Mouse (Mus musculus) limb, embryonic 11.5 days (tissue): ENCODE data around the gene Lgals3. TPM values are rescaled to one million over a fixed set of nuclear protein-coding genes. Genes with fewer than 3 reads are reported as not detected.

Experiments
- ATAC-seq: fragments of 200-750 bp; cut with Nextera tagmentation; 2 replicates; pipeline ENCODE4 v1.8.0; 2017; ENCODE audit warnings: low read depth; ENCODE audit not compliant: insufficient number of reproducible peaks, low FRiP score, low TSS enrichment
- DNase-seq: peaks from one replicate; pipeline ENCODE4 v3.0.0-alpha.2; 2015; ENCODE audit warnings: low spot score
- H3K27ac ChIP-seq: fragments of 300-500 bp; sonication (generic); replicated peaks from 2 replicates; pipeline ENCODE4 v1.5.1; 2014; ENCODE audit warnings: low read depth, mild to moderate bottlenecking, low read length
- H3K27me3 ChIP-seq: fragments of 300-500 bp; sonication (generic); 2 replicates; pipeline ENCODE4 v1.6.1; 2014; ENCODE audit warnings: mild to moderate bottlenecking, low read length, mixed read lengths; ENCODE audit not compliant: control insufficient read depth, insufficient read depth
- H3K36me3 ChIP-seq: fragments of 300-500 bp; sonication (generic); 2 replicates; pipeline ENCODE4 v1.6.1; 2014; ENCODE audit warnings: mild to moderate bottlenecking, low read length, moderate library complexity, mixed read lengths; ENCODE audit not compliant: control insufficient read depth, insufficient read depth
- H3K4me1 ChIP-seq: fragments of 300-500 bp; sonication (generic); 2 replicates; pipeline ENCODE4 v1.6.1; 2014; ENCODE audit warnings: low read length, mixed read lengths; ENCODE audit not compliant: control insufficient read depth, insufficient read depth
- H3K4me2 ChIP-seq: fragments of 300-500 bp; sonication (generic); 2 replicates; pipeline ENCODE4 v1.6.1; 2014; ENCODE audit warnings: low read depth, mild to moderate bottlenecking, moderate library complexity; ENCODE audit not compliant: severe bottlenecking
- H3K4me3 ChIP-seq: fragments of 300-500 bp; sonication (generic); 2 replicates; pipeline ENCODE4 v1.5.1; 2014; ENCODE audit warnings: low read depth, low read length
- H3K9ac ChIP-seq: fragments of 300-500 bp; sonication (generic); 2 replicates; pipeline ENCODE4 v1.6.1; 2014; ENCODE audit warnings: mild to moderate bottlenecking, low read length
- H3K9me3 ChIP-seq: fragments of 300-500 bp; sonication (generic); 2 replicates; pipeline ENCODE4 v1.6.1; 2016; ENCODE audit warnings: low read length; ENCODE audit not compliant: control insufficient read depth
- WGBS: fragments of 180-500 bp; shearing (Covaris S2); extraction: QIAGEN DNeasy Blood & Tissue Kit; methylation state at CpG from one replicate; pipeline ENCODE4 v1.1.7; 2014; 5-methylcytosine and 5-hydroxymethylcytosine counted together
- polyA plus RNA-seq: library from polyadenylated mRNA; unstranded; fragments of >200 nt; fragmentation: Nextera tagmentation; extraction: Ambion mirVana; gene quantifications from 2 replicates; pipeline ENCODE4 v1.2.1, GENCODE M21; 2014

Gene Lgals3
- polyA plus RNA-seq, 1 experiment from 2014 or later = 0.63 TPM

DNA sequence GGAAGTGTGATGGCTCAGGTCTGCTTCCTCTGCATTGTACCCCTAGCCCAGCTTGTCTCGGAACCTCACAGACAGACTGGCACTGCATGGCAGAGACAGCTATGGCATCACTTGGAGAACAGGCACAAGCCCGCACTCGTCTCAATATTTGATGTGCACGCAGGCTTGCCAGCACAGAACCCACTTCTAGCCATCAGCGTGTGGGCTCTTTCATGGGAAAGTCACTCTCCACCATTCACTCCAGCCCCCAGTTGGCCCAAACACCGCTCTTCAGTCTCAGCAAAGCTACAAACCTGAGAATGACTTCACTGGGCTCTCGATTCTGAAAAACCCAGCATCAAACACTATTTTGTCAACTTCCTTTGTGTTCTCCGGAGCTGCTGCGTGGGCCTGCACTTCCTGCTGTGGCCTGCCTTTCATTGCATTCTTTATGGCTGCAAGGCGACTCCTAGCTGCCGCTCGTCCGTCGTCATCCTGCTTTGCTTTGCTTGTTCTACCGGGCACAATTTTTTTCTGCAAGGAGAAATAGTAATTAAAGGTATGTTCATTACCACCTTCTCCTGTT lies 28.0 kb downstream of the Lgals3 start:
- no peak overlapping the region for H3K9ac ChIP-seq
- H3K9me3 ChIP-seq = no peaks in the 10 kb centered on the region
- ATAC-seq (no peak), DNase-seq (no peak)
- no peak overlapping the region for H3K27ac ChIP-seq
- WGBS = 91% methylated on average over 15 of the region's 15 CpGs
- no peak overlapping the region for H3K4me3 ChIP-seq
- H3K4me2 ChIP-seq = no peak overlapping the region
- H3K4me1 ChIP-seq = no peaks in the 10 kb centered on the region
- no peaks in the 10 kb centered on the region for H3K27me3 ChIP-seq
- H3K36me3 ChIP-seq = peaks cover 36% of the 10 kb centered on the region

- DNase-seq (peak; percentile 28), ATAC-seq (no peak)
- H3K9ac ChIP-seq = no peak overlapping the region
- H3K4me3 ChIP-seq = no peak overlapping the region
- WGBS = 72% methylated on average over 5 of the region's 5 CpGs
- peaks cover 38% of the 10 kb centered on the region for H3K36me3 ChIP-seq
- no peak overlapping the region for H3K27ac ChIP-seq
- no peaks in the 10 kb centered on the region for H3K4me1 ChIP-seq
- no peaks in the 10 kb centered on the region for H3K9me3 ChIP-seq
- H3K4me2 ChIP-seq = no peak overlapping the region
- no peaks in the 10 kb centered on the region for H3K27me3 ChIP-seq
Measured at GRCm38 (mm10) chr14:47396165-47396652, 28.7 kb downstream of the Lgals3 start.

DNA sequence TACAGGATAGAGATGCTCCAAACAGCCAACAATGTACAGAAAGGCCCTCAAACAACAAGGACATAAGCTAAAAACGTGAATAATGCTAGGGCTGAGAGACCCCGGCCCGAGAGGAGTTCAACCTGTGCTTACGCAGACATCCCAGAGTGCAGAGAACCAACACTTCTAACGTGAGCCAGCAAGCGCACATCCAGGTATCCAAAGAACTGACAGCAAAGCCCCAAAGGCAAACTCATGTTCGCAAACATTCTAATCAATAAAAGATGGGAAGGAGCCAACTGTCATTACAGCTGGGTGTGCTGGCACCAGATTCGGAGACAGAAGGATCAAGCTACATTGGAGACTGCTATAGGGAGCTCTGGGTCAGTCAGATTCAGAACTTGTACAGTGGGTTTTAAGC lies 35.2 kb downstream of the Lgals3 start:
- Histone ChIP-seq H3K4me3 (no peak overlapping the region), H3K27me3 (no peaks in the 10 kb centered on the region), H3K27ac (no peak overlapping the region), H3K9me3 (no peaks in the 10 kb centered on the region), H3K36me3 (peaks cover 48% of the 10 kb centered on the region), H3K4me2 (no peak overlapping the region), H3K4me1 (no peaks in the 10 kb centered on the region), H3K9ac (no peak overlapping the region)
- 91% methylated on average over 8 of the region's 8 CpGs for WGBS
- ATAC-seq (no peak), DNase-seq (no peak)

- Histone ChIP-seq H3K36me3 (peaks cover 46% of the 10 kb centered on the region), H3K4me1 (no peaks in the 10 kb centered on the region), H3K4me3 (no peak overlapping the region), H3K27me3 (no peaks in the 10 kb centered on the region), H3K9ac (no peak overlapping the region), H3K9me3 (no peaks in the 10 kb centered on the region), H3K4me2 (no peak overlapping the region), H3K27ac (no peak overlapping the region)
- no peak for ATAC-seq
- 90% methylated on average over 9 of the region's 9 CpGs for WGBS
- no peak for DNase-seq
Measured at GRCm38 (mm10) chr14:47406000-47406399, 38.4 kb downstream of the Lgals3 start.

DNA sequence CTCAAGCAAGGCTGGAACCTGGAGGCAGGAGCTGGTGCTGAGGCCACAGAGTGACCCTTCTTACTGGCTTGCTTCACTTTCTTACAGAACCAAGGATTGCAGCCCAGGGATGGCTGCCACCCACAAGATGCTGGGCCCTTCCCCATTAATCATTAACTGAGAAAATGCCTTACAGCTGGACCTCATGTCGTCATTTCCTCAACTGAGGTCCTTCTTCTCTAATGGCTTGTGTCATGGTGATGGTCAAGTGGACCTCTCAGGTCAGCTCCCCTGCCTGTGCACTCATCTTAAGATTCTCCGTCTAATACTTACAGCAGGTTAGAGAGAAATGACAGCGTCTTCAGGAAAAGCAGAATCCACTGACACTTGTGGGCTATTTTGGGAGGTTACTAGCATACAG lies 49.8 kb downstream of the Lgals3 start:
- H3K27ac ChIP-seq = 0 out of 2 replicates have a peak overlapping the region, but pooled peaks have one; percentile 51
- DNase-seq = no peak

DNA sequence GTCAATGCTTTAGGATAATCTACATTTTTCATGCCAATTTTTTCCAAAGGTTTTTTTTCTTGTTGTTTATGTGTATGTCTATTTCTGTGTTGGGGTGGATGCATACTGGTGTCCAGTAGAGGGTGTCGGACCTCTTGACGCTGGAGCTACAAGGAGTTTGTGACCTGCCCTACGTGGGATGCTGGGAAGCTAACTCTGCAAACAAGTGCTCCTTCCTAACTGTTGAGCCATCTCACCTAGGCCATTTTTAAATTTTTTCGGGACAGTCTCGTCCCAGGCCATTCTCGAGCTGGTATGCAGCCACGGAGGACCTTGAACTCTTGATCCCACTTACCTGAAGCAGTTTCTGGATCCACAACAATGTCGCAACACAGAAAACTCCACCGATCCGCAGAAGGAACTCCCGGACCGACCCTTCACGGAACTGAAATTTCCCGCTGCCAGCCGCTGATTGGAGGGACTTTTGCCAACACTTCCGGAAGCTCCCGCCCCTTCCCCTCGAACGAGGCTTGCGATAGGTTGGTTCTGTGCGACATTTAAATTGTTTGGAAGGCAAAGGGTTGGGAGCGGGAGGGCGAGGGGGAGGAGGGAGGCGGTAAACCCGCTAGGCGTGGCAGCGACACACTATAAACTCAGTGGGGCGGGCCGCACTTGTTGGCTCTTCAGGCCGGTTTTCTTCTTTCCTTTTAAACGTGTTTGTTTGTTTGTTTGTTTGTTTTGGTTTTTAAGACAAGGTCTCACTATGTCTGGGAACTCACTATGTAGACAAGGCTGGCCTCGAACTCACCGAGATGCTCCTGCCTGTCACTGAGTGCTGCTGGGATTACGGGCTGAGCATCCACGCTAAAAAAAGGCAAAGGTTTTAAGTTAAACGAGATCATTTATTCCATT lies 50.5 kb downstream of the Lgals3 start, which contains the start of gene Dlgap5:
Dlgap5 (minus strand) TSS at position 633 of the 891 bp plus-strand sequence.
- WGBS = 2% methylated on average over 36 of the region's 36 CpGs
- H3K27ac ChIP-seq = 0 out of 2 replicates have a peak within 1 kb of the TSS, but pooled peaks have one; percentile 51
- H3K27me3 ChIP-seq = no peaks in the 10 kb centered on the region
- peak within 1 kb of the TSS; percentile 56 for H3K4me3 ChIP-seq
- DNase-seq (peak; percentile 95), ATAC-seq (peak; percentile 93)
- H3K36me3 ChIP-seq = peaks cover 8% of the 10 kb centered on the region
- H3K9ac ChIP-seq = peak within 1 kb of the TSS; percentile 60
- H3K4me1 ChIP-seq = peaks cover 7% of the 10 kb centered on the region; the same call in 1 of the 2 replicates
- H3K4me2 ChIP-seq = peak within 1 kb of the TSS; percentile 85
- H3K9me3 ChIP-seq = no peaks in the 10 kb centered on the region

More for the DNA sequence above, 49.8 kb downstream of the Lgals3 start:
- H3K4me2 ChIP-seq = peak overlapping the region; percentile 85
- H3K4me3 ChIP-seq = peak overlapping the region; percentile 56
- H3K36me3 ChIP-seq = peaks cover 10% of the 10 kb centered on the region
- WGBS = 32% methylated on average over 3 of the region's 3 CpGs
- H3K27me3 ChIP-seq = no peaks in the 10 kb centered on the region
- H3K9ac ChIP-seq = peak overlapping the region; percentile 60
- ATAC-seq = no peak
- H3K9me3 ChIP-seq = no peaks in the 10 kb centered on the region
- H3K4me1 ChIP-seq = peaks cover 7% of the 10 kb centered on the region; the same call in 1 of the 2 replicates

DNA sequence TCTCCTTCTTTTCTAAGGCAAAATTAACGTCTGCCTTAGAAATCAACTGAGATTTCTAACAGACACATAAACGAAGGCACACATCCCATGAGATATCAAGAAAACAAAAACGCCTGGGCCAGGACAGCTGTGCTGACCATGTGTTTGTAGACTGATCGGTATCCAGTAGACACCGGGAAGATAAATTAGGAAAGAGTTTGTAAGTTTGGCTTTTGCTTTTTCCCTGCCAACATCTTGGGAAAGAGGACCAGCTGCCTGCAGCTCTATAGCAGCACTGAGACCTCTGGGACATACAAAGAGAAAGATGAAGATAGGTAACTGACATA lies 51.1 kb downstream of the Lgals3 start:
- Histone ChIP-seq H3K36me3 (peaks cover 8% of the 10 kb centered on the region), H3K9ac (peak overlapping the region; percentile 40; the same call in 1 of the 2 replicates), H3K4me2 (peak overlapping the region; percentile 38), H3K27me3 (no peaks in the 10 kb centered on the region), H3K4me1 (peaks cover 7% of the 10 kb centered on the region; the same call in 1 of the 2 replicates), H3K27ac (no peak overlapping the region), H3K9me3 (no peaks in the 10 kb centered on the region), H3K4me3 (peak overlapping the region; percentile 56)
- DNase-seq (no peak), ATAC-seq (no peak)
- 57% methylated on average over 5 of the region's 5 CpGs for WGBS

GRCm38 (mm10) chr14:47419034-47419625 lies 51.6 kb downstream of the Lgals3 start:
- Histone ChIP-seq H3K9ac (no peak overlapping the region), H3K27me3 (no peaks in the 10 kb centered on the region), H3K9me3 (no peaks in the 10 kb centered on the region), H3K36me3 (peaks cover 6% of the 10 kb centered on the region), H3K4me2 (no peak overlapping the region), H3K27ac (no peak overlapping the region), H3K4me1 (peaks cover 7% of the 10 kb centered on the region; the same call in 1 of the 2 replicates), H3K4me3 (no peak overlapping the region)
- DNase-seq (no peak), ATAC-seq (no peak)
- WGBS = 82% methylated on average over 9 of the region's 9 CpGs
